Mouse (Mus musculus) embryonic facial prominence, embryonic 14.5 days (tissue): ENCODE measurements at regions not wholly inside any gene's neighbourhood (a gene's known extent, or its start where the extent isn't known, plus 50 kb on each side); places are given as distances from the start of the nearest gene placed in this dataset.

Experiments used
- ATAC-seq: fragments of 200-750 bp; cut with Nextera tagmentation; 2 replicates; pipeline ENCODE4 v1.8.0; 2017; ENCODE audit warnings: low read depth, moderate number of reproducible peaks, moderate TSS enrichment
- DNase-seq: peaks from one replicate; pipeline ENCODE4 v3.0.0-alpha.2; 2015; ENCODE audit warnings: low spot score
- H3K27ac ChIP-seq: fragments of 300-500 bp; sonication (generic); replicated peaks from 2 replicates; pipeline ENCODE4 v1.5.1; 2014; ENCODE audit warnings: low read depth, mild to moderate bottlenecking, low read length, moderate library complexity
- H3K27me3 ChIP-seq: fragments of 300-500 bp; sonication (generic); replicated peaks from 2 replicates; pipeline ENCODE4 v1.6.1; 2014; ENCODE audit warnings: low read length; ENCODE audit not compliant: control insufficient read depth, insufficient read depth
- H3K36me3 ChIP-seq: fragments of 300-500 bp; sonication (generic); 2 replicates; pipeline ENCODE4 v1.6.1; 2014; ENCODE audit warnings: low read length, mixed read lengths; ENCODE audit not compliant: control insufficient read depth, insufficient read depth
- H3K4me1 ChIP-seq: fragments of 300-500 bp; sonication (generic); 2 replicates; pipeline ENCODE4 v1.6.1; 2014; ENCODE audit warnings: antibody characterized with exemption, low read length; ENCODE audit not compliant: control insufficient read depth, insufficient read depth
- H3K4me2 ChIP-seq: fragments of 300-500 bp; sonication (generic); 2 replicates; pipeline ENCODE4 v1.6.1; 2014; ENCODE audit warnings: low read depth, mild to moderate bottlenecking, low read length, moderate library complexity, mixed read lengths
- H3K4me3 ChIP-seq: fragments of 300-500 bp; sonication (generic); 2 replicates; pipeline ENCODE4 v1.5.1; 2014; ENCODE audit warnings: low read depth, mild to moderate bottlenecking, low read length
- H3K9ac ChIP-seq: fragments of 300-500 bp; sonication (generic); 2 replicates; pipeline ENCODE4 v1.6.1; 2014; ENCODE audit warnings: low read depth, mild to moderate bottlenecking, low read length, moderate library complexity, mixed read lengths
- H3K9me3 ChIP-seq: fragments of 300-500 bp; sonication (generic); 2 replicates; pipeline ENCODE4 v1.6.1; 2016; ENCODE audit warnings: low read length; ENCODE audit not compliant: control insufficient read depth
- WGBS: fragments of 180-500 bp; shearing (Covaris S2); extraction: QIAGEN DNeasy Blood & Tissue Kit; methylation state at CpG from one replicate; pipeline ENCODE4 v1.1.7; 2014; 5-methylcytosine and 5-hydroxymethylcytosine counted together

GRCm38 (mm10) chr16:50125564-50125963 is 306.6 kb downstream of the Bbx start:
- ATAC-seq (no peak), DNase-seq (no peak)
- Histone ChIP-seq H3K27ac (no peak overlapping the region), H3K9me3 (no peaks in the 10 kb centered on the region), H3K4me2 (no peak overlapping the region), H3K36me3 (no peaks in the 10 kb centered on the region), H3K27me3 (no peaks in the 10 kb centered on the region), H3K4me1 (no peaks in the 10 kb centered on the region), H3K9ac (no peak overlapping the region), H3K4me3 (no peak overlapping the region)
- WGBS: 51% methylated on average over 5 of the region's 5 CpGs

- Histone ChIP-seq H3K27me3 (no peaks in the 10 kb centered on the region), H3K4me2 (no peak overlapping the region), H3K4me1 (no peaks in the 10 kb centered on the region), H3K36me3 (no peaks in the 10 kb centered on the region), H3K4me3 (no peak overlapping the region), H3K27ac (no peak overlapping the region), H3K9me3 (no peaks in the 10 kb centered on the region), H3K9ac (no peak overlapping the region)
- ATAC-seq (no peak), DNase-seq (no peak)
- 87% methylated on average over 2 of the region's 2 CpGs for WGBS
Measured at GRCm38 (mm10) chr16:50131406-50131805, 300.8 kb downstream of the Bbx start.
